Mouse (Mus musculus) T-helper 1 cell (primary cell): Measurements from ENCODE around the gene Ntn1.

Experiments used
- in situ Hi-C: fragments of 300-600 bp; cut with MboI, MseI; formaldehyde crosslinking; loops from one replicate; pipeline ENCODE4 v1.15.1; 2025; ENCODE audit warnings: high pct_unique_total_duplicates

Gene Ntn1

GRCm38 (mm10) chr11:68197471-68197870 lies 203.2 kb downstream of the Ntn1 start:
- in situ Hi-C loops = no loop called here

GRCm38 (mm10) chr11:68196566-68196965 lies 204.1 kb downstream of the Ntn1 start:
- in situ Hi-C loops = no loop called here

- in situ Hi-C loops = no loop called here
Observed at GRCm38 (mm10) chr11:68195693-68196176, 204.9 kb downstream of the Ntn1 start.

- in situ Hi-C loops = no loop called here
Observed at GRCm38 (mm10) chr11:68195168-68195567, 205.5 kb downstream of the Ntn1 start.

- in situ Hi-C loops = no loop called here
Observed at GRCm38 (mm10) chr11:68190849-68191248, 209.8 kb downstream of the Ntn1 start.

GRCm38 (mm10) chr11:68188695-68189201 lies 211.9 kb downstream of the Ntn1 start:
- in situ Hi-C loops = no loop called here

GRCm38 (mm10) chr11:68187242-68187641 lies 213.4 kb downstream of the Ntn1 start:
- in situ Hi-C loops = no loop called here

- in situ Hi-C loops = no loop called here
Observed at GRCm38 (mm10) chr11:68185647-68186046, 215.0 kb downstream of the Ntn1 start.

GRCm38 (mm10) chr11:68177415-68177814 lies 223.2 kb downstream of the Ntn1 start:
- in situ Hi-C loops = no loop called here

- in situ Hi-C loops = no loop called here
Observed at GRCm38 (mm10) chr11:68176550-68176949, 224.1 kb downstream of the Ntn1 start.

GRCm38 (mm10) chr11:68172648-68173045 lies 228.0 kb downstream of the Ntn1 start:
- in situ Hi-C loops = no loop called here

- in situ Hi-C loops = no loop called here
Observed at GRCm38 (mm10) chr11:68171973-68172647, 228.5 kb downstream of the Ntn1 start.

GRCm38 (mm10) chr11:68168427-68168826 lies 232.2 kb downstream of the Ntn1 start:
- in situ Hi-C loops = loop anchor here (10.0 kb wide), 1 partner anchor 334 kb away; no protein-coding TSS in a partner anchor

- in situ Hi-C loops = loop anchor here (10.0 kb wide), 1 partner anchor 330 kb away; no protein-coding TSS in a partner anchor
Observed at GRCm38 (mm10) chr11:68164408-68164807, 236.2 kb downstream of the Ntn1 start.

GRCm38 (mm10) chr11:68159867-68160266 lies 240.8 kb downstream of the Ntn1 start:
- in situ Hi-C loops = loop anchor here (10.0 kb wide), 1 partner anchor 325 kb away; no protein-coding TSS in a partner anchor
